ENCODE assay signal across 8 mouse cellular contexts in the genomic region with DNA sequence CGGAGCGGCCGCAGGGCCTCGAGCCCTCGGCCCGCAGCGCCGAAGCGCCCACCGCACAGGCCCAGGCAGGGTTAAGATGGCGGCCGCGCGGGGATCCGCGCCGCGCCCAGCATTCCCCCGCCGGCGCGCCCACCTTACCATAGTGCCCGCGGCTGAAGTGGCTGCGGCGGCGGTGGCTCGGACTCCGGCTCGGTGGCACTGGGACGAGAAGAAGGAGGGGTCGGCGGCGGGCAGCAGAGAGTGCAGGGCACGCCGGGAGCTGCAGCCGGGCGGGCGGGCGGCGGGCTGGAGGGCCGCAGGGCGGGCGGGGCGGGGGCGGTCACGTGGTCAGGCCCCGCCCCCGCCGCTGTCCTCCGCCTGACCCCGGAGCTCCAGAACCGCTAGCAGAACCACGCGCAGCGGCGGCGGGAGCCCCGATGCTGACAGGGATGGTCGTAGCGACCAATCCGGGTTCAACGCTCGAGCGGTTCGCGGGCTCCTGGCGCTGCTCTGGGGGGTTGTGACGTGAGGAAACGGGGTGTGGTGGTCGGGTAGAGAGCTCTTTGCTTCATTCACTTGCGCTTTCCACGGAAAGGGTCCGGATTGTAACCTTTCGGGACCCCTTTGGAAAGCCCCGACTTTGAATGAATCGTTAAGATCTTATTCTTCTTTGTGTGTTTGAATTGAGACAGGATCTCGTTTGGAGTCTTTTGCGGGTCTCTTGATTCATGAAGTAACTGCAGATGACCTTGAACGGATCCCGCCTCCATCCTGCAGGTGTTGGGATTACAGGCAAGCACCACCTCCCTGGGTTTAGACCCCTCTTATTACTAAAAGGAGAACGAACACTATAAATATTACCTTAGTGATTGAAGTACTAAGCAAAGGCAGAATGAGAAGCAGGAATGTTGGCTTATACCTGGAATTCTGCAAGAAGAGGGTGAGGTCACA. TPM values are rescaled to one million over a fixed set of nuclear protein-coding genes. Genes with fewer than 3 reads are reported as not detected.
DNase-seq lines count a peak whose midpoint lies in the region; ATAC-seq and TF ChIP-seq lines count a peak whose summit lies in the region.

Cfl2 (minus strand) TSS at position 272 of the 930 bp plus-strand sequence.

- H3K27me3 ChIP-seq in embryonic facial prominence, embryonic 12.5 days = no peaks in the 10 kb centered on the region
- no peaks in the 10 kb centered on the region for H3K27me3 ChIP-seq in kidney, adult 2 months (replicated peaks; ENCODE audit: control insufficient read depth, insufficient read depth, low read length)
- H3K27me3 ChIP-seq in limb, embryonic 11.5 days (ENCODE audit: control insufficient read depth, insufficient read depth, low read length) = no peaks in the 10 kb centered on the region
- H3K27me3 ChIP-seq in midbrain, embryonic 13.5 days = no peaks in the 10 kb centered on the region
- H3K27me3 ChIP-seq in small intestine, adult 2 months (ENCODE audit: control insufficient read depth, insufficient read depth, low read length) = no peaks in the 10 kb centered on the region

- peak within 1 kb of the TSS; percentile 82 for H3K4me3 ChIP-seq in embryonic facial prominence, embryonic 12.5 days
- H3K4me3 ChIP-seq in kidney, adult 2 months (ENCODE audit: insufficient read depth, low read depth, low read length) = peak within 1 kb of the TSS; percentile 80
- peak within 1 kb of the TSS; percentile 89 for H3K4me3 ChIP-seq in limb, embryonic 11.5 days (ENCODE audit: low read depth, low read length)
- H3K4me3 ChIP-seq in midbrain, embryonic 13.5 days (replicated peaks) = peak within 1 kb of the TSS; percentile 87
- H3K4me3 ChIP-seq in small intestine, adult 2 months (ENCODE audit: low read depth, low read length) = peak within 1 kb of the TSS; percentile 83

- H3K4me1 ChIP-seq in embryonic facial prominence, embryonic 12.5 days = peaks cover 8% of the 10 kb centered on the region; the same call in 1 of the 2 replicates
- H3K4me1 ChIP-seq in kidney, adult 2 months (ENCODE audit: control insufficient read depth, insufficient read depth, low read length) = no peaks in the 10 kb centered on the region; the same call in 1 of the 2 replicates
- peaks cover 4% of the 10 kb centered on the region; the same call in 1 of the 2 replicates for H3K4me1 ChIP-seq in limb, embryonic 11.5 days (ENCODE audit: control insufficient read depth, insufficient read depth, low read length)
- peaks cover 20% of the 10 kb centered on the region for H3K4me1 ChIP-seq in midbrain, embryonic 13.5 days (replicated peaks)
- H3K4me1 ChIP-seq in small intestine, adult 2 months (ENCODE audit: control insufficient read depth, insufficient read depth, insufficient read length, low read length) = peaks cover 7% of the 10 kb centered on the region; the same call in 1 of the 2 replicates

- no peaks in the 10 kb centered on the region for H3K9me3 ChIP-seq in embryonic facial prominence, embryonic 12.5 days
- H3K9me3 ChIP-seq in limb, embryonic 11.5 days (ENCODE audit: control insufficient read depth, low read length) = no peaks in the 10 kb centered on the region
- no peaks in the 10 kb centered on the region for H3K9me3 ChIP-seq in midbrain, embryonic 13.5 days

- peak; percentile 4 for TF ChIP-seq POLR2A in kidney, adult 2 months (IDR thresholded peaks at IDR 0.05; ENCODE audit: low read depth, low read length)
- TF ChIP-seq POLR2A in small intestine, adult 2 months (IDR thresholded peaks at IDR 0.05; ENCODE audit: low read depth, low read length) = no peak

- peak within 1 kb of the TSS; percentile 89 for H3K9ac ChIP-seq in embryonic facial prominence, embryonic 12.5 days
- H3K9ac ChIP-seq in limb, embryonic 11.5 days (ENCODE audit: low read length) = peak within 1 kb of the TSS; percentile 94
- H3K9ac ChIP-seq in midbrain, embryonic 13.5 days (replicated peaks) = peak within 1 kb of the TSS; percentile 98

- peak within 1 kb of the TSS; percentile 97 for H3K27ac ChIP-seq in embryonic facial prominence, embryonic 12.5 days
- peak within 1 kb of the TSS; percentile 78 for H3K27ac ChIP-seq in kidney, adult 2 months (ENCODE audit: insufficient read depth, low read depth, low read length)
- H3K27ac ChIP-seq in limb, embryonic 11.5 days (replicated peaks; ENCODE audit: low read depth, low read length) = peak within 1 kb of the TSS; percentile 96
- peak within 1 kb of the TSS; percentile 99 for H3K27ac ChIP-seq in midbrain, embryonic 13.5 days
- H3K27ac ChIP-seq in small intestine, adult 2 months (ENCODE audit: insufficient read depth, low read depth, low read length) = peak within 1 kb of the TSS; percentile 58

- H3K36me3 ChIP-seq in embryonic facial prominence, embryonic 12.5 days = peaks cover 11% of the 10 kb centered on the region
- no peaks in the 10 kb centered on the region; the same call in 1 of the 2 replicates for H3K36me3 ChIP-seq in kidney, adult 2 months (ENCODE audit: control insufficient read depth, insufficient read depth, low read length)
- peaks cover 3% of the 10 kb centered on the region; the same call in 1 of the 2 replicates for H3K36me3 ChIP-seq in limb, embryonic 11.5 days (ENCODE audit: control insufficient read depth, insufficient read depth, low read length)
- H3K36me3 ChIP-seq in midbrain, embryonic 13.5 days = peaks cover 10% of the 10 kb centered on the region
- H3K36me3 ChIP-seq in small intestine, adult 2 months (ENCODE audit: control insufficient read depth, insufficient read depth, low read length) = peaks cover 12% of the 10 kb centered on the region

- 1% methylated on average over 45 of the region's 82 CpGs for WGBS in embryonic facial prominence, embryonic 12.5 days
- WGBS in kidney, adult 2 months = under 1% methylated on average over 76 of the region's 82 CpGs
- WGBS in limb, embryonic 11.5 days = 1% methylated on average over 65 of the region's 82 CpGs
- WGBS in midbrain, embryonic 13.5 days = under 1% methylated on average over 62 of the region's 82 CpGs
- WGBS in small intestine, adult 2 months = 2% methylated on average over 73 of the region's 82 CpGs

- DNase-seq in 3T3-L1 (ENCODE audit: low read depth, low spot score) = peak; percentile 65
- peak; percentile 87 to 92 for DNase-seq in adrenal gland, postnatal 36 days
- peak; percentile 87 to 89 for DNase-seq in heart, adult 18-20 months
- DNase-seq in kidney, adult 2 months = peak; percentile 89
- DNase-seq in limb, embryonic 11.5 days (ENCODE audit: low spot score) = peak; percentile 86

- peak within 1 kb of the TSS; percentile 65 for H3K4me2 ChIP-seq in embryonic facial prominence, embryonic 12.5 days (replicated peaks)
- H3K4me2 ChIP-seq in limb, embryonic 11.5 days (ENCODE audit: low read depth, severe bottlenecking) = peak within 1 kb of the TSS; percentile 45
- H3K4me2 ChIP-seq in midbrain, embryonic 13.5 days (replicated peaks) = peak within 1 kb of the TSS; percentile 75

- ATAC-seq in embryonic facial prominence, embryonic 12.5 days (ENCODE audit: insufficient number of reproducible peaks, insufficient read depth, low FRiP score, low TSS enrichment) = peak; percentile 91
- peak; percentile 88 for ATAC-seq in limb, embryonic 11.5 days (ENCODE audit: insufficient number of reproducible peaks, low FRiP score, low TSS enrichment, low read depth)
- peak; percentile 96 for ATAC-seq in midbrain, embryonic 13.5 days

- 0 out of 2 replicates have a peak, but pooled peaks have one; percentile 18 for TF ChIP-seq CTCF in kidney, adult 2 months (conservative IDR thresholded peaks at IDR 0.05; ENCODE audit: insufficient read depth, insufficient read length, low read depth, low read length)
- no peak for TF ChIP-seq CTCF in small intestine, adult 2 months (IDR thresholded peaks at IDR 0.05; ENCODE audit: extremely low read depth, insufficient read length, insufficient replicate concordance, low read depth, low read length)

RNA-seq across cellular contexts. Expression of gene Cfl2, which starts in this region (rescaled TPM):
- total RNA-seq in adrenal gland, postnatal 36 days (2021) = 100 to 1,000 TPM; 121 to 150 TPM
- polyA plus RNA-seq in embryonic facial prominence, embryonic 12.5 days (2016; fragmentation: Nextera tagmentation; extraction: Ambion mirVana) = 166 TPM in 2 replicates
- total RNA-seq in heart, adult 18-20 months (2021) = 100 to 1,000 TPM; 393 to 400 TPM
- 18.4 and 39.0 TPM in 2 replicates for polyA plus RNA-seq in kidney, adult 2 months (2012; rRNA removed)
- 158 and 160 TPM in 2 replicates for polyA plus RNA-seq in limb, embryonic 11.5 days (2014; fragmentation: Nextera tagmentation; extraction: Ambion mirVana)
- 284 and 299 TPM in 2 replicates for polyA plus RNA-seq in midbrain, embryonic 13.5 days (2015; fragmentation: Nextera tagmentation; extraction: Ambion mirVana)
- 0.75 and 0.85 TPM in 2 replicates for polyA plus RNA-seq in small intestine, adult 2 months (2012; rRNA removed)

Comparison
In these comparisons a context has a peak if more than half of its experiments do, and no peak if none do; other contexts are left out.
1. Peak in every context shown above with its lines: DNase-seq, ATAC-seq, H3K4me3 ChIP-seq and H3K27ac ChIP-seq.
2. RNA of gene Cfl2 (polyA plus RNA-seq): 284 to 299 TPM in midbrain, embryonic 13.5 days, 166 TPM in embryonic facial prominence, embryonic 12.5 days, 158 to 160 TPM in limb, embryonic 11.5 days and 18.4 to 39.0 TPM in kidney, adult 2 months; 0.75 to 0.85 TPM in small intestine, adult 2 months; every median in the first group is over 10 times any median in the second.